24 mouse cellular contexts compared by ENCODE assay signal in the genomic region with DNA sequence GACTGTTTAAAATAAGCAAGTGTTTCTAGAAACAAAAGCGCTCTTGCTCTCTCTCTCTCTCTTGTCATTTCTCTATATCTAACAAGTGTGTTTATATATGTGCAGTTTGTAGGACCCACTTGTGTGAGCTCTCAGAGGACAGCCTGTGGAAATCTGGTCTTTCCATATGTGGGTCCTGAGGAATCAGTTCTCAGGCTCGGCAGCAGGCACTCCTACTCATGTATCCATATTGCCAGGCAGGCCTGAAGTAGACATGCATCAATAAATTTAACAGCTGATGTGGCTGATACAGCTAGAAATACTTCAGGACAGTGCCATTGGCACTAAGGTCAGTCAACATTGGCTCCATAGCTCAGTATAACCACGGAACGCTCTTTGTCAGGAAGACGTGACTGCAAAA. TPM values are rescaled to one million over a fixed set of nuclear protein-coding genes. Genes with fewer than 3 reads are reported as not detected.
A peak's percentile ranks its signal among the peaks of the same experiment; 100 is the strongest.
DNase-seq lines count a peak whose midpoint lies in the region; ATAC-seq and TF ChIP-seq lines count a peak whose summit lies in the region.
"Had no signal": no experiment of that assay in that cellular context is flagged by ENCODE, and none has a peak within 500 bp of the region (broad histone marks: within the 10 kb centered on the region; RNA-seq: fewer than 3 reads in every experiment).

No protein-coding gene starts in this region.

- no peak overlapping the region for H3K4me3 ChIP-seq in forebrain, postnatal 0 days (ENCODE audit: low read depth, low read length)
- no peak overlapping the region for H3K4me3 ChIP-seq in forebrain, embryonic 12.5 days (replicated peaks)
- no peak overlapping the region for H3K4me3 ChIP-seq in layer of hippocampus, adult 2 months
- no peak overlapping the region for H3K4me3 ChIP-seq in left cerebral cortex, adult 2 months
- H3K4me3 ChIP-seq: embryonic facial prominence, embryonic 10.5 days; embryonic facial prominence, embryonic 12.5 days had no signal

- WGBS in forebrain, postnatal 0 days = 71% methylated on average over 5 of the region's 5 CpGs
- WGBS in forebrain, embryonic 12.5 days = 96% methylated on average over 5 of the region's 5 CpGs

- intact Hi-C loops in left cerebral cortex, adult 2 months (cut with DNase I) = loop anchor here (2.0 to 5.0 kb wide), 2 partner anchors 70 to 84 kb away; no protein-coding TSS in a partner anchor
- intact Hi-C loops in left cerebral cortex, postnatal 14 days (cut with DNase I) = no loop called here

- TF ChIP-seq CTCF in forebrain, postnatal 0 days (IDR thresholded peaks at IDR 0.05; ENCODE audit: low read depth) = no peak
- TF ChIP-seq CTCF in layer of hippocampus, adult 2 months (conservative IDR thresholded peaks at IDR 0.05) = no peak
- no peak for TF ChIP-seq CTCF in left cerebral cortex, adult 2 months (IDR thresholded peaks at IDR 0.05)

- no peak for DNase-seq in forebrain, postnatal 0 days
- DNase-seq in layer of hippocampus, adult 11-12 months (ENCODE audit: low spot score) = peak; percentile 38
- DNase-seq in layer of hippocampus, postnatal 25 days (ENCODE audit: extremely low spot score in 1 of 2, low spot score in 1 of 2) = no peak
- DNase-seq in layer of hippocampus, adult 2 months (ENCODE audit: low spot score in 2 of 2) = peak in 1 of 2 experiments; percentile 48
- DNase-seq in layer of hippocampus, postnatal 10 days (ENCODE audit: low spot score in 2 of 2) = no peak
- no peak for DNase-seq in left cerebral cortex, adult 2 months (ENCODE audit: extremely low spot score in 1 of 2, low spot score in 2 of 2)
- no peak for DNase-seq in left cerebral cortex, postnatal 14 days (ENCODE audit: low spot score in 2 of 2)
- DNase-seq: adrenal gland, adult 8-10 months; adrenal gland, postnatal 14 days; adrenal gland, postnatal 36 days; B cell, adult 2 months; cerebellum, adult 11 months; cerebellum, adult 18-20 months; cerebellum, adult 8-10 months; cerebellum, adult 9-11 months; cerebellum, postnatal 14 days; cerebellum, postnatal 36 days had no signal

- peak; percentile 47; the same call in 1 of the 2 replicates for ATAC-seq in forebrain, postnatal 0 days
- no peak for ATAC-seq in forebrain, embryonic 12.5 days (ENCODE audit: low FRiP score)
- ATAC-seq: activated CD4-positive, CD25-positive, alpha-beta regulatory T cell, adult 4 months; CD4-positive, CD25-positive, alpha-beta regulatory T cell, adult 4 months; Patski had no signal

- H3K27me3 ChIP-seq in forebrain, postnatal 0 days (ENCODE audit: insufficient read depth, low read length) = no peaks in the 10 kb centered on the region
- H3K27me3 ChIP-seq in forebrain, embryonic 12.5 days = no peaks in the 10 kb centered on the region
- H3K27me3 ChIP-seq: CH12.LX; embryonic facial prominence, embryonic 12.5 days; Patski had no signal

- no peak overlapping the region for H3K27ac ChIP-seq in forebrain, postnatal 0 days (ENCODE audit: low read depth, low read length)
- no peak overlapping the region for H3K27ac ChIP-seq in forebrain, embryonic 12.5 days
- peak overlapping the region; percentile 77 for H3K27ac ChIP-seq in layer of hippocampus, adult 2 months
- peak overlapping the region; percentile 72 for H3K27ac ChIP-seq in left cerebral cortex, adult 2 months
- H3K27ac ChIP-seq: embryonic facial prominence, embryonic 10.5 days; embryonic facial prominence, embryonic 12.5 days had no signal

- no peak overlapping the region for H3K9ac ChIP-seq in forebrain, postnatal 0 days
- no peak overlapping the region for H3K9ac ChIP-seq in forebrain, embryonic 12.5 days
- H3K9ac ChIP-seq: embryonic facial prominence, embryonic 12.5 days had no signal

- H3K36me3 ChIP-seq in forebrain, postnatal 0 days (ENCODE audit: insufficient read depth) = peaks cover 79% of the 10 kb centered on the region
- H3K36me3 ChIP-seq in forebrain, embryonic 12.5 days (replicated peaks) = peaks cover 83% of the 10 kb centered on the region

- H3K4me1 ChIP-seq in forebrain, postnatal 0 days (ENCODE audit: insufficient read depth) = no peaks in the 10 kb centered on the region
- H3K4me1 ChIP-seq in forebrain, embryonic 12.5 days = no peaks in the 10 kb centered on the region
- H3K4me1 ChIP-seq: embryonic facial prominence, embryonic 10.5 days; embryonic facial prominence, embryonic 12.5 days had no signal

- H3K9me3 ChIP-seq in forebrain, postnatal 0 days (ENCODE audit: low read length) = no peaks in the 10 kb centered on the region
- no peaks in the 10 kb centered on the region for H3K9me3 ChIP-seq in forebrain, embryonic 12.5 days
- H3K9me3 ChIP-seq: embryonic facial prominence, embryonic 12.5 days had no signal

- H3K4me2 ChIP-seq in forebrain, postnatal 0 days (ENCODE audit: low read depth) = no peak overlapping the region
- no peak overlapping the region for H3K4me2 ChIP-seq in forebrain, embryonic 12.5 days
- H3K4me2 ChIP-seq: embryonic facial prominence, embryonic 12.5 days had no signal

RNA-seq across cellular contexts. Expression of a gene that starts 45.8 kb away (rescaled TPM):
- total RNA-seq in forebrain, postnatal 0 days (2014; rRNA removed) = 77.7 and 80.0 TPM in 2 replicates
- 65.3 and 78.6 TPM in 2 replicates for polyA plus RNA-seq in forebrain, postnatal 0 days (2015; fragmentation: Nextera tagmentation; extraction: Ambion mirVana)
- polyA plus RNA-seq in forebrain, embryonic 12.5 days (2016; fragmentation: Nextera tagmentation; extraction: Ambion mirVana) = 32.1 and 34.2 TPM in 2 replicates
- total RNA-seq in layer of hippocampus, postnatal 25 days (2021) = 10 to 100 TPM; 54.8 to 55.7 TPM
- total RNA-seq in layer of hippocampus, adult 2 months (2021) = 10 to 100 TPM; 55.5 to 60.2 TPM
- total RNA-seq in layer of hippocampus, postnatal 10 days (2021) = 10 to 100 TPM; 53.7 to 55.5 TPM
- 10 to 100 TPM; 51.9 to 53.7 TPM for total RNA-seq in left cerebral cortex, adult 2 months (2021)
- 10 to 100 TPM; 50.3 to 53.3 TPM for total RNA-seq in left cerebral cortex, postnatal 14 days (2021)

RNA-seq across cellular contexts. Expression of a gene that starts 46.8 kb away (rescaled TPM):
- total RNA-seq in forebrain, postnatal 0 days (2014; rRNA removed) = 379 and 428 TPM in 2 replicates
- 433 and 494 TPM in 2 replicates for polyA plus RNA-seq in forebrain, postnatal 0 days (2015; fragmentation: Nextera tagmentation; extraction: Ambion mirVana)
- polyA plus RNA-seq in forebrain, embryonic 12.5 days (2016; fragmentation: Nextera tagmentation; extraction: Ambion mirVana) = 309 and 332 TPM in 2 replicates
- 10 to 100 TPM; 60.1 to 75.7 TPM for total RNA-seq in layer of hippocampus, postnatal 25 days (2021)
- 10 to 100 TPM; 57.4 to 62.5 TPM for total RNA-seq in layer of hippocampus, adult 2 months (2021)
- total RNA-seq in layer of hippocampus, postnatal 10 days (2021) = 100 to 1,000 TPM; 140 to 147 TPM
- 10 to 100 TPM; 45.3 to 47.2 TPM for total RNA-seq in left cerebral cortex, adult 2 months (2021)
- 10 to 100 TPM; 72.2 to 78.2 TPM for total RNA-seq in left cerebral cortex, postnatal 14 days (2021)

Comparison
In these comparisons a context has a peak if more than half of its experiments do, and no peak if none do; other contexts are left out.
1. H3K27ac ChIP-seq: peak in layer of hippocampus, adult 2 months (single experiment) and left cerebral cortex, adult 2 months (single experiment); none in forebrain, postnatal 0 days (single experiment) and forebrain, embryonic 12.5 days (single experiment).